Mouse (Mus musculus) heart, embryonic 14.5 days (tissue): ENCODE results near the gene Hdac6. TPM values are rescaled to one million over a fixed set of nuclear protein-coding genes. Genes with fewer than 3 reads are reported as not detected.
"Not testable (repeated sequence)": the region's sequence is repeated elsewhere in the genome, so short reads cannot be mapped to it uniquely, and the experiment has no call there.

ENCODE experiments used
- ATAC-seq: fragments of 200-750 bp; cut with Nextera tagmentation; 2 replicates; pipeline ENCODE4 v1.8.0; 2017; ENCODE audit warnings: low read depth, moderate TSS enrichment; ENCODE audit not compliant: insufficient number of reproducible peaks, insufficient read depth, low FRiP score
- H3K27ac ChIP-seq, 2 experiments: fragments of 200-500 bp in 1 of 2; fragments of 300-500 bp in 1 of 2; sonication (generic) in 1 of 2; replicated peaks in 1 of 2; 2 replicates each; pipeline ENCODE4 v1.5.1; 2012 to 2014; ENCODE audit warnings: low read depth in 2 of 2, low read length in 2 of 2, control low read depth in 1 of 2, mild to moderate bottlenecking in 1 of 2, mixed read lengths in 1 of 2; ENCODE audit not compliant: control insufficient read depth in 1 of 2, insufficient read depth in 1 of 2
- H3K27me3 ChIP-seq: fragments of 300-500 bp; sonication (generic); 2 replicates; pipeline ENCODE4 v1.6.1; 2014; ENCODE audit warnings: mild to moderate bottlenecking, low read length, control low read depth; ENCODE audit not compliant: control insufficient read depth, insufficient read depth
- H3K36me3 ChIP-seq: fragments of 300-500 bp; sonication (generic); 2 replicates; pipeline ENCODE4 v1.6.1; 2014; ENCODE audit warnings: mild to moderate bottlenecking, control low read depth, low read length, mixed read lengths; ENCODE audit not compliant: control insufficient read depth, insufficient read depth
- H3K4me1 ChIP-seq, 2 experiments: fragments of 200-500 bp in 1 of 2; fragments of 300-500 bp in 1 of 2; sonication (generic) in 1 of 2; 2 replicates each; pipeline ENCODE4 v1.6.1; 2012 to 2014; ENCODE audit warnings: low read length in 2 of 2, control low read depth in 1 of 2, mixed read lengths in 1 of 2; ENCODE audit not compliant: control insufficient read depth in 2 of 2, insufficient read depth in 2 of 2
- H3K4me2 ChIP-seq: fragments of 300-500 bp; sonication (generic); 2 replicates; pipeline ENCODE4 v1.6.1; 2014; ENCODE audit warnings: mild to moderate bottlenecking, low read length
- H3K4me3 ChIP-seq, 2 experiments: fragments of 200-500 bp in 1 of 2; fragments of 300-500 bp in 1 of 2; sonication (generic) in 1 of 2; 2 replicates each; pipeline ENCODE4 v1.5.1; 2012 to 2014; ENCODE audit warnings: low read length in 2 of 2, mild to moderate bottlenecking in 2 of 2, control low read depth in 1 of 2, low read depth in 1 of 2, moderate library complexity in 1 of 2; ENCODE audit not compliant: control insufficient read depth in 1 of 2, insufficient read depth in 1 of 2
- H3K9ac ChIP-seq: fragments of 300-500 bp; sonication (generic); 2 replicates; pipeline ENCODE4 v1.6.1; 2014; ENCODE audit warnings: mild to moderate bottlenecking, low read length
- H3K9me3 ChIP-seq: fragments of 300-500 bp; sonication (generic); 2 replicates; pipeline ENCODE4 v1.6.1; 2016; ENCODE audit warnings: low read length, control low read depth; ENCODE audit not compliant: control insufficient read depth
- WGBS: fragments of 180-500 bp; shearing (Covaris S2); extraction: QIAGEN DNeasy Blood & Tissue Kit; methylation state at CpG from one replicate; pipeline ENCODE4 v1.1.7; 2014; 5-methylcytosine and 5-hydroxymethylcytosine counted together
- polyA plus RNA-seq: library from polyadenylated mRNA; unstranded; fragments of >200 nt; fragmentation: Nextera tagmentation; extraction: Ambion mirVana; gene quantifications from 2 replicates; pipeline ENCODE4 v1.2.1, GENCODE M21; 2014

Hdac6 gene
- polyA plus RNA-seq, 1 experiment from 2014 or later, result 25.3 TPM

DNA sequence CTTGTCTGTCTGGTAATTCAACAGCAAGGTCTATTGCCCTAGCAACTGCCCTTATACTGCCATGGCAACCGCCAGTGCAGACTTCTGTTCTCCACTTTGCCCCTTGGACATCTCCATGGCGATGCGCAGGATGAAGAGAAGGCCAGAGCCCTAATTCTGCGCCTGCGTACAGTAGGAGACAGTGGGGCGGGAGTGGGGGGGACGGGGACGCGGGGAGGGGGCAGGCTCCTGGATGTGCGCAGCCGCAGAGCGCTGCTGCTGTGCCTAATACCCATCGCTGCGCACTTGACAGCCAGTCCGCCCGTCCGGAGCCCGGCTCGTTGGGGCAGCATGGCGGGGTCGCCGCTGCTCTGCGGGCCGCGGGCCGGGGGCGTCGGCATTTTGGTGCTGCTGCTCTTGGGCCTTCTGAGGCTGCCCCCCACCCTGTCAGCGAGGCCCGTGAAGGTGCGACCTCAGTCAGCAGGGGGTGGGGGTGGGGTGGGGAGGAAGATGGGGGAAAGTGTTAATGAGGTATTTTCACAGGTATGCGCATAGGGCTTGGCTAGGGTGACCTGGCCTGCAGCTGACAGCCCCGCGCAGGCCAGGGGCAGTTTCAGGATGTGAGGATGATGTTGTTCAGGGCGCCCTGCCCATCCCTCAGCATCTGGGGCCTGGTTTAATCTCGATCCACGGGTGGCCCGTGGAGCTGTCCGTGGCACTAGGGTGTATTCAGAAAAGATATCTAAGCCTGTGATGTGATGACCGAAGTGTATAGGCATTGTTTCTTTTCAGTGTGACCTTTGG lies 27.9 kb downstream of the Hdac6 start, which contains the start of gene Pcsk1n:
Gene Pcsk1n, plus strand, starts transcription at position 222 of the 783 bp plus-strand sequence.
- WGBS, result 13% methylated on average over 36 of the region's 40 CpGs
- Histone ChIP-seq H3K27ac (no peak within 1 kb of the TSS), H3K4me1 (no peaks in the 10 kb centered on the region), H3K36me3 (no peaks in the 10 kb centered on the region), H3K4me3 (0 out of 4 replicates have a peak within 1 kb of the TSS, but pooled peaks of 1 of the 2 experiments have one; percentile 6), H3K9me3 (no peaks in the 10 kb centered on the region), H3K4me2 (peak within 1 kb of the TSS; percentile 38), H3K9ac (no peak within 1 kb of the TSS), H3K27me3 (peaks cover 59% of the 10 kb centered on the region)
- ATAC-seq, result no peak

- not testable (repeated sequence) for H3K36me3 ChIP-seq, ATAC-seq, H3K4me2 ChIP-seq, H3K27ac ChIP-seq, H3K4me3 ChIP-seq, H3K9ac ChIP-seq, H3K4me1 ChIP-seq, H3K9me3 ChIP-seq
- H3K27me3 ChIP-seq, result peaks cover 42% of the 10 kb centered on the region
- 63% methylated on average over 6 of the region's 6 CpGs for WGBS
These were observed 29.7 kb downstream of the Hdac6 start for GRCm38 (mm10) chrX:7917960-7918359.

- H3K27me3 ChIP-seq, result peaks cover 19% of the 10 kb centered on the region
- H3K9ac ChIP-seq, H3K27ac ChIP-seq, H3K4me2 ChIP-seq, H3K36me3 ChIP-seq, H3K9me3 ChIP-seq, H3K4me3 ChIP-seq, ATAC-seq, H3K4me1 ChIP-seq: not testable (repeated sequence)
- WGBS, result 23% methylated on average over 3 of the region's 3 CpGs
These were observed 32.0 kb downstream of the Hdac6 start for GRCm38 (mm10) chrX:7915669-7916068.

- Histone ChIP-seq H3K4me2 (no peak overlapping the region), H3K27me3 (no peaks in the 10 kb centered on the region), H3K4me1 (no peaks in the 10 kb centered on the region), H3K36me3 (peaks cover 17% of the 10 kb centered on the region), H3K9me3 (no peaks in the 10 kb centered on the region), H3K4me3 (no peak overlapping the region), H3K27ac (no peak overlapping the region), H3K9ac (no peak overlapping the region)
- WGBS, result 63% methylated on average over 6 of the region's 6 CpGs
- ATAC-seq, result no peak
These were observed 37.2 kb downstream of the Hdac6 start for GRCm38 (mm10) chrX:7910473-7910872.

GRCm38 (mm10) chrX:7909242-7909641 lies 38.4 kb downstream of the Hdac6 start, which contains the start of gene Gm10490:
Gene Gm10490 (plus strand): TSS chrX:7909542.
- WGBS, result 85% methylated on average over 4 of the region's 4 CpGs
- not testable (repeated sequence) for H3K4me1 ChIP-seq, H3K9ac ChIP-seq, ATAC-seq, H3K9me3 ChIP-seq, H3K27ac ChIP-seq, H3K4me3 ChIP-seq, H3K4me2 ChIP-seq, H3K27me3 ChIP-seq
- peaks cover 17% of the 10 kb centered on the region for H3K36me3 ChIP-seq

DNA sequence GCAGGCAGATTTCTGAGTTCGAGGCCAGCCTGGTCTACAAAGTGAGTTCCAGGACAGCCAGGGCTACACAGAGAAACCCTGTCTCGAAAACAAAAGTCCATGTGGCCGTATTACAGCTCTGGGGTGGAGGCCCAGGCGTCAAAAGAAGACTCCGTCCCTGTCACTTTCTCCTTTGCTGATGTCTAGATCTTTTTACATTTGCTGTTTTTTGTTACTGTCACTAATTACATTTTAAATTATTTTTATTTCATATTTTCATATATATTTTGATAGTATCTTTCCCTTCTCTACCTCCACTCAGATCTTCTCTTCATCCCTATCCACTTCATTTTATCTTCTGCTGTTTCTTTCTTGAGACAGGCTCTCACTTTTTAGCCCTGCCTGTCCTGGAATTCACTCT lies 40.0 kb downstream of the Hdac6 start, which contains the start of gene Gm10491:
Gene Gm10491, minus strand, starts transcription at position 101 of the 400 bp plus-strand sequence.
- H3K27me3 ChIP-seq, result no peaks in the 10 kb centered on the region
- no peak for ATAC-seq
- H3K9me3 ChIP-seq, result no peaks in the 10 kb centered on the region
- no peak within 1 kb of the TSS for H3K4me2 ChIP-seq
- H3K9ac ChIP-seq, result no peak within 1 kb of the TSS
- 69% methylated on average over 5 of the region's 5 CpGs for WGBS
- H3K27ac ChIP-seq, result no peak within 1 kb of the TSS
- H3K36me3 ChIP-seq, result peaks cover 22% of the 10 kb centered on the region
- H3K4me1 ChIP-seq, result no peaks in the 10 kb centered on the region
- H3K4me3 ChIP-seq, result no peak within 1 kb of the TSS

DNA sequence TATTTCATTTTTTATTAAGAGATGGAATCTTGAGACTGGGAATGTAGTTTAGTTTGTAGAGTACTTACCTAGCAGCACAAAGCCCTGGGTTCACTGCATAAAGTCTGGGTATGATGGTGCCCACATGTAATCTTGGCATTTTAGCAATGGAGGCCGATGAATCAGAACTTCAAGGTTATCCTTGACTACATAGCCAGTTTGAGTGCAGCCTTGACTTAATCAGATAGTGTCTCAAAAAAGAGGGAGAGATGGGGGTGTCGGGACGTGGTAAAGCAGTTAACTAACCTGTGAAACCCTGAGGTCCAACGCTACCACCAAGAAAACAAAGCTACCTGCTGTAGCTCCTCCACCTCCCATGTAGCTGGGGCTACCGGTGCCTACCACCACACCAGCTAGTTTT lies 43.2 kb downstream of the Hdac6 start:
- H3K9ac ChIP-seq, result no peak overlapping the region
- no peak for ATAC-seq
- H3K4me2 ChIP-seq, result no peak overlapping the region
- H3K4me3 ChIP-seq, result no peak overlapping the region
- no peaks in the 10 kb centered on the region for H3K9me3 ChIP-seq
- H3K27me3 ChIP-seq, result no peaks in the 10 kb centered on the region
- WGBS, result 90% methylated on average over 5 of the region's 5 CpGs
- peaks cover 22% of the 10 kb centered on the region for H3K36me3 ChIP-seq
- H3K27ac ChIP-seq, result no peak overlapping the region
- H3K4me1 ChIP-seq, result peaks cover 0 to 2% of the 10 kb centered on the region in 2 experiments; a peak in 1 of 4 replicates
